Comparison of ENCODE assay signal across 29 mouse cellular contexts in genomic region chr1:155013361-155013760, GRCm38 (mm10).
DNase-seq lines count a peak whose midpoint lies in the region; ATAC-seq and TF ChIP-seq lines count a peak whose summit lies in the region.
"Had no signal": no experiment of that assay in that cellular context is flagged by ENCODE, and none has a peak within 500 bp of the region (broad histone marks: within the 10 kb centered on the region; RNA-seq: fewer than 3 reads in every experiment).

No protein-coding gene starts in this region.

- H3K4me1 ChIP-seq in intestine, embryonic 14.5 days (replicated peaks; ENCODE audit: control insufficient read depth, insufficient read depth, low read length), result peaks cover 5% of the 10 kb centered on the region; the same call in 1 of the 2 replicates
- H3K4me1 ChIP-seq in intestine, postnatal 0 days (replicated peaks; ENCODE audit: control insufficient read depth, insufficient read depth, low read length), result 0 out of 2 replicates have a peak, but pooled peaks cover 3% of the 10 kb centered on the region
- peaks cover 21 to 30% of the 10 kb centered on the region in 2 experiments for H3K4me1 ChIP-seq in CH12.LX (ENCODE audit: control insufficient read depth in 1 of 2, insufficient read depth in 2 of 2)
- H3K4me1 ChIP-seq in intestine, embryonic 16.5 days (ENCODE audit: control insufficient read depth, insufficient read depth, low read length), result peaks cover 9% of the 10 kb centered on the region; the same call in 1 of the 2 replicates
- H3K4me1 ChIP-seq: forebrain, embryonic 13.5 days; heart, embryonic 15.5 days had no signal

- 0 out of 2 replicates have a peak overlapping the region, but pooled peaks have one; percentile 11 for H3K27ac ChIP-seq in intestine, embryonic 14.5 days (ENCODE audit: low read depth)
- no peak overlapping the region for H3K27ac ChIP-seq in intestine, postnatal 0 days (ENCODE audit: low read depth, low read length)
- no peak overlapping the region for H3K27ac ChIP-seq in CH12.LX (ENCODE audit: insufficient read depth, low read depth)
- no peak overlapping the region for H3K27ac ChIP-seq in intestine, embryonic 16.5 days (ENCODE audit: low read length)
- H3K27ac ChIP-seq: forebrain, embryonic 10.5 days; forebrain, embryonic 13.5 days; heart, adult 2 months; heart, embryonic 15.5 days; hindbrain, embryonic 14.5 days; hindbrain, postnatal 0 days; kidney, embryonic 15.5 days had no signal

- H3K4me3 ChIP-seq in intestine, embryonic 14.5 days (ENCODE audit: low read depth, low read length), result no peak overlapping the region
- H3K4me3 ChIP-seq in intestine, postnatal 0 days (ENCODE audit: low read depth, low read length), result no peak overlapping the region
- no peak overlapping the region for H3K4me3 ChIP-seq in CH12.LX (replicated peaks in 1 of 3; ENCODE audit: low read depth in 2 of 3, low read length in 2 of 3, poor library complexity in 1 of 3)
- no peak overlapping the region for H3K4me3 ChIP-seq in intestine, embryonic 16.5 days (ENCODE audit: low read length)
- H3K4me3 ChIP-seq: forebrain, embryonic 10.5 days; forebrain, embryonic 13.5 days; heart, adult 2 months; heart, embryonic 15.5 days; kidney, embryonic 15.5 days had no signal

- no peak for ATAC-seq in intestine, embryonic 14.5 days (replicated peaks; ENCODE audit: low FRiP score, low TSS enrichment, low read depth)
- ATAC-seq in intestine, postnatal 0 days, result no peak
- ATAC-seq in intestine, embryonic 16.5 days, result peak; percentile 9; the same call in 1 of the 2 replicates
- ATAC-seq: forebrain, embryonic 13.5 days; forebrain, embryonic 16.5 days; hindbrain, postnatal 0 days; Patski had no signal

- H3K9ac ChIP-seq in intestine, embryonic 14.5 days (ENCODE audit: low read length), result no peak overlapping the region
- no peak overlapping the region for H3K9ac ChIP-seq in intestine, postnatal 0 days (ENCODE audit: low read depth, low read length)
- H3K9ac ChIP-seq in CH12.LX (ENCODE audit: insufficient read depth, low read depth), result no peak overlapping the region
- H3K9ac ChIP-seq in intestine, embryonic 16.5 days (ENCODE audit: low read depth, low read length), result no peak overlapping the region
- H3K9ac ChIP-seq: forebrain, embryonic 13.5 days; heart, embryonic 15.5 days; hindbrain, embryonic 14.5 days; kidney, embryonic 15.5 days had no signal

- H3K9me3 ChIP-seq in intestine, embryonic 14.5 days (ENCODE audit: control insufficient read depth, low read length), result no peaks in the 10 kb centered on the region
- H3K9me3 ChIP-seq in intestine, postnatal 0 days (ENCODE audit: control insufficient read depth), result no peaks in the 10 kb centered on the region
- no peaks in the 10 kb centered on the region for H3K9me3 ChIP-seq in CH12.LX (replicated peaks; ENCODE audit: low read length)
- no peaks in the 10 kb centered on the region for H3K9me3 ChIP-seq in intestine, embryonic 16.5 days (ENCODE audit: control insufficient read depth, low read length)
- H3K9me3 ChIP-seq: forebrain, embryonic 10.5 days; forebrain, embryonic 13.5 days; G1E; heart, embryonic 15.5 days; kidney, embryonic 15.5 days had no signal

- H3K27me3 ChIP-seq in intestine, embryonic 14.5 days (replicated peaks; ENCODE audit: control insufficient read depth, insufficient read depth, low read length), result no peaks in the 10 kb centered on the region
- no peaks in the 10 kb centered on the region for H3K27me3 ChIP-seq in intestine, postnatal 0 days (replicated peaks; ENCODE audit: control insufficient read depth, insufficient read depth, low read length)
- no peaks in the 10 kb centered on the region for H3K27me3 ChIP-seq in CH12.LX (replicated peaks)
- no peaks in the 10 kb centered on the region for H3K27me3 ChIP-seq in intestine, embryonic 16.5 days (replicated peaks; ENCODE audit: control insufficient read depth, insufficient read depth, low read length)
- H3K27me3 ChIP-seq: Patski had no signal

- in situ Hi-C loops in CH12.LX (cut with MboI; ENCODE audit: low pct_ligation_motif_present, low pct_unique_long_range_greater_than_20kb, low sequenced_read_pairs), result no loop called here

- no peaks in the 10 kb centered on the region for H3K79me2 ChIP-seq in CH12.LX (replicated peaks; ENCODE audit: control insufficient read depth, extremely low read depth, insufficient read depth, poor library complexity, severe bottlenecking)

- TF ChIP-seq POLR2A in CH12.LX (IDR thresholded peaks at IDR 0.05; ENCODE audit: low read depth, low read length), result no peak

- dilution Hi-C loops in CH12.LX (cut with MboI; ENCODE audit: extremely low pct_ligation_motif_present, extremely low pct_unique_long_range_greater_than_20kb, low sequenced_read_pairs), result no loop called here

- TF ChIP-seq CTCF in intestine, postnatal 0 days (IDR thresholded peaks at IDR 0.05; ENCODE audit: low read depth), result no peak
- TF ChIP-seq CTCF in CH12.LX (conservative IDR thresholded peaks at IDR 0.05 in 1 of 2, IDR thresholded peaks at IDR 0.05 in 1 of 2; ENCODE audit: low read depth in 2 of 2, low read length in 2 of 2), result no peak

- TF ChIP-seq EP300 in CH12.LX (IDR thresholded peaks at IDR 0.05; ENCODE audit: low read length), result no peak

- 27% methylated on average over 4 of the region's 4 CpGs for WGBS in intestine, embryonic 14.5 days
- 31% methylated on average over 4 of the region's 4 CpGs for WGBS in intestine, postnatal 0 days
- 31% methylated on average over 4 of the region's 4 CpGs for WGBS in intestine, embryonic 16.5 days

- no peak for TF ChIP-seq RAD21 in CH12.LX (IDR thresholded peaks at IDR 0.05; ENCODE audit: low read depth, low read length)

- intact Hi-C loops in heart, postnatal 14 days (cut with DNase I), result no loop called here

- DNase-seq in heart, adult 18-20 months, result peak; percentile 31 to 42
- no peak for DNase-seq in heart, postnatal 14 days
- no peak for DNase-seq in intestine, embryonic 14.5 days (ENCODE audit: low spot score)
- no peak for DNase-seq in CH12.LX (ENCODE audit: extremely low read depth)
- no peak for DNase-seq in cerebellum, adult 8-10 months
- DNase-seq in cerebellum, postnatal 25 days, result no peak
- DNase-seq: adrenal gland, postnatal 10 days; adrenal gland, postnatal 36 days; cerebellum, adult 18-20 months; cerebellum, adult 9-11 months; cerebellum, postnatal 36 days; embryo, embryonic 11 days; gastrocnemius, postnatal 10 days; gastrocnemius, postnatal 36 days; kidney, adult 11 months; kidney, adult 8-10 months had no signal

- no peak overlapping the region for H3K4me2 ChIP-seq in intestine, embryonic 14.5 days (ENCODE audit: low read length)
- H3K4me2 ChIP-seq in intestine, postnatal 0 days (replicated peaks; ENCODE audit: low read depth), result no peak overlapping the region
- 0 out of 2 replicates have a peak overlapping the region, but pooled peaks have one; percentile 19 for H3K4me2 ChIP-seq in CH12.LX (ENCODE audit: insufficient read depth, low read depth, poor library complexity, severe bottlenecking)
- H3K4me2 ChIP-seq in intestine, embryonic 16.5 days (ENCODE audit: low read depth, low read length), result no peak overlapping the region
- H3K4me2 ChIP-seq: forebrain, embryonic 13.5 days; heart, embryonic 11.5 days; heart, embryonic 15.5 days; hindbrain, embryonic 14.5 days; kidney, embryonic 15.5 days had no signal

- H3K36me3 ChIP-seq in intestine, embryonic 14.5 days (ENCODE audit: control insufficient read depth, insufficient read depth, low read length), result no peaks in the 10 kb centered on the region
- H3K36me3 ChIP-seq in intestine, postnatal 0 days (ENCODE audit: control insufficient read depth, insufficient read depth), result no peaks in the 10 kb centered on the region
- no peaks in the 10 kb centered on the region for H3K36me3 ChIP-seq in CH12.LX (replicated peaks in 1 of 2; ENCODE audit: control insufficient read depth in 1 of 2, insufficient read depth in 1 of 2, low read length in 1 of 2)
- H3K36me3 ChIP-seq in intestine, embryonic 16.5 days (ENCODE audit: control insufficient read depth, insufficient read depth, low read length), result no peaks in the 10 kb centered on the region
- H3K36me3 ChIP-seq: forebrain, embryonic 10.5 days; G1E; heart, embryonic 15.5 days; kidney, embryonic 15.5 days had no signal

TF ChIP-seq in CH12.LX, 34 proteins besides CTCF, POLR2A, EP300 and RAD21:
- TF ChIP-seq ZNF384 (IDR thresholded peaks at IDR 0.05; ENCODE audit: low read depth, low read length), result no peak
- no peak for TF ChIP-seq POLR2AphosphoS2 (IDR thresholded peaks at IDR 0.05; ENCODE audit: low read depth, low read length)
- TF ChIP-seq CHD1 (IDR thresholded peaks at IDR 0.05; ENCODE audit: low read depth, low read length), result no peak
- TF ChIP-seq IRF4 (IDR thresholded peaks at IDR 0.05; ENCODE audit: low read depth, low read length), result 0 out of 2 replicates have a peak, but pooled peaks have one; percentile 39

Comparison
In these comparisons a context has a peak if more than half of its experiments do, and no peak if none do; other contexts are left out.
1. DNase-seq: peak in heart, adult 18-20 months (2 of 2); none in heart, postnatal 14 days (0 of 2), intestine, embryonic 14.5 days (single experiment), CH12.LX (single experiment), cerebellum, adult 8-10 months (single experiment) and cerebellum, postnatal 25 days (0 of 2).